Mouse (Mus musculus): ENCODE measurements around the gene Usp11.

GRCm38 (mm10) chrX:20748829-20749228 lies 45.1 kb downstream of the Usp11 start:
- TF ChIP-seq CTCF (conservative IDR thresholded peaks at IDR 0.05; ENCODE audit: low read length) (no peak), NANOG (IDR thresholded peaks at IDR 0.05; ENCODE audit: borderline replicate concordance, low read length) (no peak)
